Mouse (Mus musculus) embryonic facial prominence, embryonic 15.5 days (tissue): Measurements from ENCODE around the gene Treh. TPM values are rescaled to one million over a fixed set of nuclear protein-coding genes. Genes with fewer than 3 reads are reported as not detected.

ENCODE experiments used
- ATAC-seq: fragments of 200-750 bp; cut with Nextera tagmentation; 2 replicates; pipeline ENCODE4 v1.8.0; 2017; ENCODE audit warnings: low read depth, moderate TSS enrichment; ENCODE audit not compliant: insufficient number of reproducible peaks, low FRiP score, low TSS enrichment
- H3K27ac ChIP-seq: fragments of 300-500 bp; sonication (generic); replicated peaks from 2 replicates; pipeline ENCODE4 v1.5.1; 2015; ENCODE audit warnings: mild to moderate bottlenecking, inconsistent platforms
- H3K27me3 ChIP-seq: fragments of 300-500 bp; sonication (generic); 2 replicates; pipeline ENCODE4 v1.6.1; 2015; ENCODE audit warnings: inconsistent platforms
- H3K36me3 ChIP-seq: fragments of 300-500 bp; sonication (generic); 2 replicates; pipeline ENCODE4 v1.6.1; 2015; ENCODE audit warnings: mild to moderate bottlenecking, inconsistent platforms
- H3K4me1 ChIP-seq: fragments of 300-500 bp; sonication (generic); 2 replicates; pipeline ENCODE4 v1.6.1; 2015; ENCODE audit warnings: inconsistent platforms
- H3K4me2 ChIP-seq: fragments of 300-500 bp; sonication (generic); replicated peaks from 2 replicates; pipeline ENCODE4 v1.6.1; 2015; ENCODE audit warnings: mild to moderate bottlenecking, inconsistent platforms
- H3K4me3 ChIP-seq: fragments of 300-500 bp; sonication (generic); replicated peaks from 2 replicates; pipeline ENCODE4 v1.5.1; 2015; ENCODE audit warnings: mild to moderate bottlenecking, inconsistent platforms
- H3K9ac ChIP-seq: fragments of 300-500 bp; sonication (generic); 2 replicates; pipeline ENCODE4 v1.6.1; 2015; ENCODE audit warnings: inconsistent platforms
- H3K9me3 ChIP-seq: fragments of 300-500 bp; sonication (generic); replicated peaks from 2 replicates; pipeline ENCODE4 v1.6.1; 2016; ENCODE audit warnings: inconsistent platforms
- WGBS: fragments of 180-500 bp; shearing (Covaris S2); methylation state at CpG from one replicate; pipeline ENCODE4 v1.1.7; 2015; 5-methylcytosine and 5-hydroxymethylcytosine counted together
- polyA plus RNA-seq: library from polyadenylated mRNA; unstranded; fragments of >200 nt; fragmentation: Nextera tagmentation; extraction: Ambion mirVana; gene quantifications from 2 replicates; pipeline ENCODE4 v1.2.1, GENCODE M21; 2015

Treh gene
- polyA plus RNA-seq, 1 experiment from 2014 or later = not detected

DNA sequence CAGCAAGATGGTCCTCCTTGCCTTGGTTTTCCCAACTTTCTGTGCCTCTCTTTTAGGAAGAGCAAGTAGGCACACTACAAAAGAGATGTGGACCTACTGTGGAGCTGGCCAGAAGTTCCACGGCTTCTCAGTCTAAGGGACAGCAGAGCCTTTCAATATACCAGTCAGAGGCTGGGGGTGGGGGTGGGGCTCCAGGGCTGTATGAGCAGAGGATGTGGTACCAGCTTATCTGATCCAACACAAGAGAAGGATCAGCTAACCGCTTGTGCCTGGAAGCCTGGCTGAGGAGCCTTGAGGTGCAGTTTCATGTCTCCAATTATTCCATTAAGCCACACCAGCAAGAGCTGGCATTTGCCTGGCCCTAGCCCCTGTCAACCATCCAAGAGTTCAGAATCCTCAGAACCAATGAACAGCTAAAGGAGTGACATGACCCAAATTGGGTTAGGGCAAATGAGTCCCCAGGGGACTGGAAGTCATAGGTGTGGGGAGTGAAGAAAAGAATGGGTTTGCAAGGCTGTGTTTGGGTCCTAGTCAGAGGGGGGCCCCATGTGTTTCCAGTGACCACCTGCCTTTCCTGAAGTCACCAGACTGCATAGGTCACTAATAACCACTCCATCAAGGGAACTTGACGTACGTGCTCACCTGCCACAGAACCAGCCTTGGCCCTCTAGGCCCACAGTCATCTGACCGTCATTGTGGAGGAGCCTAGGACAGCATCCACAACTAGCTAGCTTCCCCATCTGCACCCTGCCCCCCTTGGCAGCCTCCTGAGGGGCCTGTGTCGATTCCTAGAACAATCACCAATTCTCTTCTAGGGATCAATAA, 44.2 kb downstream of the Treh start:
- 76% methylated on average over 6 of the region's 6 CpGs for WGBS
- peaks cover 39% of the 10 kb centered on the region for H3K4me1 ChIP-seq
- H3K36me3 ChIP-seq = peaks cover 52% of the 10 kb centered on the region
- no peak overlapping the region for H3K9ac ChIP-seq
- H3K4me2 ChIP-seq = no peak overlapping the region
- H3K4me3 ChIP-seq = no peak overlapping the region
- no peaks in the 10 kb centered on the region for H3K27me3 ChIP-seq
- H3K9me3 ChIP-seq = no peaks in the 10 kb centered on the region
- no peak overlapping the region for H3K27ac ChIP-seq
- no peak for ATAC-seq

DNA sequence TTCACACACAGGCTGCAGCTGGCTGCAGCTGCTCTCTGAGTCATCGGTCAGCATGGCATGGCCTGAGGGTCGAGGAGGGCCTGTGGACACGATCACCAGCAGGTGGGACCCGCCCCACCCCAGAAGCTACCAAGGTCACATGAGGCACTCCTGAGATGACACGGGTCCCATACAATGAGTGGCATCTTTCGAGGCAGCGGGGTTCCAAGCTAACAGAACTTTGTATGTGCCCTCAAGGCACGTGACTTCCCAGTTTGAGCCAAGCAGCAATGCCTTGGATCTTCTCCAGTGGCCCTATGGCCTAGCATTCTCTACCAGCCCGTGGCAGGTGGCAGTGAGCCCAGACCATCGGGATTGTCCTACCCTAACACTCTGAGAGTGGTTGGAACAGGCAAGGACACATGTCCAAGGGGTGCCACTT, 44.8 kb downstream of the Treh start:
- no peak overlapping the region for H3K9ac ChIP-seq
- peaks cover 43% of the 10 kb centered on the region for H3K4me1 ChIP-seq
- H3K4me3 ChIP-seq = no peak overlapping the region
- H3K36me3 ChIP-seq = peaks cover 46% of the 10 kb centered on the region
- no peak overlapping the region for H3K27ac ChIP-seq
- 76% methylated on average over 10 of the region's 10 CpGs for WGBS
- ATAC-seq = no peak
- H3K4me2 ChIP-seq = no peak overlapping the region
- H3K9me3 ChIP-seq = no peaks in the 10 kb centered on the region
- H3K27me3 ChIP-seq = no peaks in the 10 kb centered on the region

DNA sequence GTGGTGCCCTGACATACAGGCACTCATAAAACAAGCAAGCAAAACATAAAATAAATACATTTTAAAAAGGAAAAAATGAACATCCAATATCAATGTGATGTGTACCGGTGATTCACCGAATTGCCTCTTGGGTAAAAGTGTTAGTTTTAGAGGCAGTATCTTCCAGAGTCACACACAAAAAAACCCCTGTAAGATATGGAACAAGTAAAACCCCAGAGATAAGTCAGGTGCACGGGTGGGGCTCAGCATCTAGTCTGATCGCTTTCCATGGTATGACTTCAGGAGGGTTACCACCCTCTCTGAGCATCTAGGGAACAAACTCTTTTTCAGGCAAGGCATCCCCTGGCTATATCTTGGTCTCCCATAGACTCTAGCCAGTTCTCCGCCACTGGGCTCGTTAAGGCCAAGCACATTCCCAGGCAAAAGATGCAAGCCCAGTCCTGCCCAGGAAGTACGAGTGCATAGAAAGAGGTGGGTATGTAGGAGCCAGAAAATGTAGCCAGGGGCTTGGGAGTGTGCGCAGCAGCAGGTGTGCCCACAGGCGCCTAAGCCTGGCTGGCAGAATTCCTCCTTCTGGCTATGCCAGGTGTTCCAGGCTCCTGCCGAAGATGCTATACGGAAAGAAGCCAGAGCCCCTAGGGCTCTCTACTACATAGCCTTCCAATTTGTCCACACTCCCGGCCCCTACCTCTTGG, 46.1 kb downstream of the Treh start:
- Histone ChIP-seq H3K27ac (no peak overlapping the region), H3K4me2 (no peak overlapping the region)
- WGBS = 77% methylated on average over 12 of the region's 12 CpGs

DNA sequence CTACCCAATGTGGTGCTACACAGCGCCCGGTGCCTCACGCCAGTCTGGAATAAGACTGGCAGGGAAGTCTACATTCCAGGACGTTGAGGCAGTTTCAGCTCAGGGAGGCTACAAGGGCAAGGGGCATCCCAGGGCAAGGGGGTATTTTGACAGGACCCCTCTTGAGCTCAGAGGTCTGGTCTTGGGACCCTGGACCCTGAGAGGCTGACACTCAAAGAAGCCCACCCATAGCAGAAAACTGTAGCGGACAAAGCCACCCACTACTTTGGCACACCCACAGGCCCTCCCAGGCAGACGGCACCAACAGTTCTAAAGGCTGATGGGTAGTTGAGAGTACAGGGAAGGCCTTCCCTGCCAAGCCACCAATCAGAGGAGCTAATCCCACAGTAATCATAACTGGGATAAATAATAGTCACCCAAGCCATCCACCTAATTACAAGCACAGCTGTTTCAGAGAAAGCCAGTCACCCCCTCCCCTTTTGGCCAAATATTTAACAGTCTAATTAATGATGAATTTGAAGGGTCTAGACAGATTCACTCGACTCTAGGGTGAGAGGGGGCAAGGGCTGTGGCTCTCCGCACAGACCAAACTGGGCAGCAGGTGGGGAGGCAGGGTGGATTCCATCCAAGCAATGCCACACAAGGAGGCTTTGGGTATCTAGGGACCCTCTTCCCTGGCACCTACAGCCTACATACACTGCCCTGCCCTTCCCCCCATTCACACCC, 46.8 kb downstream of the Treh start:
- Histone ChIP-seq H3K36me3 (peaks cover 28% of the 10 kb centered on the region), H3K4me3 (peak overlapping the region; percentile 64), H3K27ac (0 out of 2 replicates have a peak overlapping the region, but pooled peaks have one; percentile 58), H3K4me2 (peak overlapping the region; percentile 80), H3K27me3 (no peaks in the 10 kb centered on the region), H3K4me1 (peaks cover 53% of the 10 kb centered on the region), H3K9ac (no peak overlapping the region), H3K9me3 (no peaks in the 10 kb centered on the region)
- no peak for ATAC-seq
- 60% methylated on average over 8 of the region's 8 CpGs for WGBS

More for the DNA sequence above, 46.1 kb downstream of the Treh start:
- H3K36me3 ChIP-seq = peaks cover 35% of the 10 kb centered on the region
- H3K9ac ChIP-seq = no peak overlapping the region
- H3K4me1 ChIP-seq = peaks cover 46% of the 10 kb centered on the region
- no peak for ATAC-seq
- no peak overlapping the region for H3K4me3 ChIP-seq
- no peaks in the 10 kb centered on the region for H3K27me3 ChIP-seq
- no peaks in the 10 kb centered on the region for H3K9me3 ChIP-seq

DNA sequence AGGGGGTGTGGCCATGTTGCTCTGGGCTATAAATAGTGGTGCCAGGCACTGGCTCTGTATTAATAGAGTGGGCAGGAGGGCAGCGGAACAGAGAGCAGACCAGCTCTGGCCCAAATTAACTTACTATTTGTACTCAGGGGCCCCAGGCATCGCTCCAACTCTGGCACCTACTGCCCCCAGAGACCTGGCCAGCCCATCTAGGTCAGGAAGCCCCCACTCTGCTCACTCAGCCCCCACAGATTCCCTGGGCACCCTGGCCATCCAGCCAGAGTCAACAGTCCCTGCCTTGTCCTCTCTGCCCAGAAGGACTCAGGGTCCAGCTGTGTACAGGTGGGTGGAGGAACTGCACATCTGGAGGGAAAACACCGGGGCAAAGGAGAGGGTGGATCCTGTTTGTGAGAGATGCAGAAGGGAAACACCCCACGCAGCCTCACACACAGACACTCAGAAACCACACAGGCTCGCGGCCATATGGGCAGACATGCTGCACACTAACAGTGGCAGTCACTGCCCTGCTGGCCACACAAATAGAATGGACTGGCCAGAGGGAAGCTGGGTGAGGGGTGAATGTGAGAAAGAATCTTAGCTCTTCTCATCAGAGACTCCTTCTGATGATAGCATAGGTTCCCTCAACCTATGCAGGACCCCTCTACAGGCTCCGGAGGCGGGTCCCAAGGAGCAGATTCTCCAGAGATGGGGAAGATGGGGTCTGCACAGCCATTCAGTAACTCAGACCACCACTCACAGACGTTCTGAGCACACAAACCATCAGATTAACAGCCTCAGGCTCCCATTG, 47.5 kb downstream of the Treh start:
- no peak for ATAC-seq

DNA sequence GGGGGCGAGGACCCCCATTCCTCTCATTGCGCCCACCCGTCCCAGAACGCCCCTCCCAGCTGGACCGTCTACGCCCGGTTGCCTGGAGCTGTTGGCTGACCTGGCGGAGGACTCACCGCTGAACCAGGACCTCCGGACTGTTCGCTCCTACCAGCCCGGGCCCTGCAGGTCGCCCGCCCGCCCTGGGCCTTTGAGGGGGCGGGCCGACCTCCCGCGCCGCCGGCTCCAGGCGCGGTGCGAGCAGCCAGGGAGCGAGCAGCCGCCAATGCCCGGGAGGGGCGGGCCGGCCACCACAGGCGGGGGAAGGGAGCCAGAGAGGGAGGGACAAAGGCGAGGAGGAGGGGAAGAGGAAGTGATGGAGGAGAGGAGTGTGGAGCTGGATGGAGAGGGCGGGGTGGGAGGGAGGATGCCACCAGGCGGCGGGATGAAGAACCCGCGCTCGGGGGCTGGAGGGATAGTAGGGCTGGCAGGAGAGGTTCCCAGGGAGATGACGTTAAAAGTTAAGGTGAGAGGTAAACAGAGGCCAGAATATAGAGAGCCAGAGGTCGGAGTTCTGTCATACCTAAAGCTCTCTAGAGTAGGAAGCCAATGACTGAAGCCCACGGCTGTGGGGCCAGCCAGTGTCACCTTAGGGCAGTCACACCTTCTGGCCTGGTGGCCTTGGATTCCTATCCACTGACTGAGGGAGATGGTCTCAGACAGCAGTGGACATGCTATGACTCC, 48.3 kb downstream of the Treh start:
- H3K4me1 ChIP-seq = peaks cover 67% of the 10 kb centered on the region
- peak overlapping the region; percentile 65 for H3K9ac ChIP-seq
- peak overlapping the region; percentile 80 for H3K4me2 ChIP-seq
- H3K4me3 ChIP-seq = peak overlapping the region; percentile 64
- peaks cover 15% of the 10 kb centered on the region for H3K36me3 ChIP-seq
- H3K27ac ChIP-seq = peak overlapping the region; percentile 87
- 1% methylated on average over 39 of the region's 40 CpGs for WGBS
- no peaks in the 10 kb centered on the region for H3K27me3 ChIP-seq
- peak; percentile 85 for ATAC-seq
- no peaks in the 10 kb centered on the region for H3K9me3 ChIP-seq

More for the DNA sequence above, 47.5 kb downstream of the Treh start:
- H3K9ac ChIP-seq = peak overlapping the region; percentile 65
- no peaks in the 10 kb centered on the region for H3K27me3 ChIP-seq
- H3K36me3 ChIP-seq = peaks cover 22% of the 10 kb centered on the region
- WGBS = 13% methylated on average over 9 of the region's 9 CpGs
- peak overlapping the region; percentile 58 for H3K27ac ChIP-seq
- no peaks in the 10 kb centered on the region for H3K9me3 ChIP-seq
- peak overlapping the region; percentile 64 for H3K4me3 ChIP-seq
- peaks cover 60% of the 10 kb centered on the region for H3K4me1 ChIP-seq
- peak overlapping the region; percentile 80 for H3K4me2 ChIP-seq

DNA sequence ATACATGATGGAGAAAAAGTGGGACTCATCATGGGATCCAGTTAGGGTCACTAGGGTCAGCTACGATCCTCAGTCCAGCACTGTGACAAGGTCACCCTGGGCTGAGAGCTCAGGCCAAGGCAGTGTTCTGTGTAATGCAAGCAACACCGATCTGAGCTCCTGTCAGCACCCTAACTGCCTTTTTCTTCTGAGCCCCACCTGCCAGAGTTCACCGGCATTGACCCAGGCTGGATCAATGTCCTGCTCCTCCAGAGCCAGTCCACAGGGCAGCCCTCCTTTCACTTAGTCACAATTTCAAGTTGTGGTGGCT, 48.8 kb downstream of the Treh start:
- WGBS = 80% methylated on average over 3 of the region's 3 CpGs
- Histone ChIP-seq H3K27me3 (no peaks in the 10 kb centered on the region), H3K36me3 (peaks cover 10% of the 10 kb centered on the region; the same call in 1 of the 2 replicates), H3K4me2 (peak overlapping the region; percentile 80), H3K9ac (no peak overlapping the region), H3K4me3 (no peak overlapping the region; the same call in 1 of the 2 replicates), H3K4me1 (peaks cover 72% of the 10 kb centered on the region), H3K27ac (peak overlapping the region; percentile 87; the same call in 1 of the 2 replicates), H3K9me3 (no peaks in the 10 kb centered on the region)
- no peak for ATAC-seq

DNA sequence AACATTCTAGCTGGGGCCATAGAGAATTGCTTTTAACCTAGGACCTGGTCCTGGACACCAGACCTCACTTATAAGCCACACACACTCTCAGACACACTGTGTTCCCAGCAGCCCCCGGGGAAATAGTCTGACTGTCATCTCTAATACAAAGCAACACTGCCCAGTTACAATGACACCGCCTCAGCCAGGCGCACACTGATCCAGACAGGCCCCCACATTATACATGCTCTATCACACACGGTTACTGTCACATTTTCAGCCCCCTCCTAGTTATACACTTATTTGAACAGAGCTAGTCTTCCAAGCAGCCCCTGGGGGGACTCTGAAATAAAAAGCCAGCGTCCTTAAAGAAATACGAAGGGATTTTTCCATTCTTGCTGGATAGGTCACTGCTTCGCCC, 49.5 kb downstream of the Treh start:
- Histone ChIP-seq H3K4me3 (no peak overlapping the region), H3K36me3 (peaks cover 10% of the 10 kb centered on the region; the same call in 1 of the 2 replicates), H3K9me3 (no peaks in the 10 kb centered on the region), H3K4me2 (no peak overlapping the region), H3K27me3 (no peaks in the 10 kb centered on the region), H3K27ac (peak overlapping the region; percentile 87), H3K9ac (no peak overlapping the region), H3K4me1 (peaks cover 80% of the 10 kb centered on the region)
- ATAC-seq = no peak
- WGBS = 58% methylated on average over 7 of the region's 7 CpGs

DNA sequence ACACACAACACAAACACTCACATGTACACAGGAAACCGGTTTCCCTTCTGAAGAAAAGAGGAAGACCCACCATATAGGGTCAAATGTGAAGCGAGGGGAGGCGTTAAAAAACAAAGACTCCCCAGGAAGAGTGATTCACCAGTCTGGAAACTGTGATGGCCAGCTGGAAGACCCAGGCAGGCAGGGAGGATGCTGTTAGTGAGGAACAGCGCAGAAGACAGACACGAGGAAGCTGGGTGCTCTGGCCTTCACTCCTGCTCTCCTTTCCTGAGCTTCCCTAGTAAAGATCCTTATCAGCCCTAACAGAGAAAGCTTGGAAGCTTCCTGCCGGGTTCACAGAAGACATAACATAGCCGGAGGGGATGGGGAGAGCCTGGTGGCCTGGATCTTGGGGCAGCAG, 50.0 kb downstream of the Treh start:
- WGBS = 36% methylated on average over 7 of the region's 7 CpGs
- no peaks in the 10 kb centered on the region for H3K27me3 ChIP-seq
- no peak overlapping the region for H3K4me2 ChIP-seq
- H3K4me3 ChIP-seq = no peak overlapping the region
- peaks cover 6% of the 10 kb centered on the region; the same call in 1 of the 2 replicates for H3K36me3 ChIP-seq
- peaks cover 84% of the 10 kb centered on the region for H3K4me1 ChIP-seq
- H3K9ac ChIP-seq = no peak overlapping the region
- no peaks in the 10 kb centered on the region for H3K9me3 ChIP-seq
- no peak for ATAC-seq
- H3K27ac ChIP-seq = peak overlapping the region; percentile 87

DNA sequence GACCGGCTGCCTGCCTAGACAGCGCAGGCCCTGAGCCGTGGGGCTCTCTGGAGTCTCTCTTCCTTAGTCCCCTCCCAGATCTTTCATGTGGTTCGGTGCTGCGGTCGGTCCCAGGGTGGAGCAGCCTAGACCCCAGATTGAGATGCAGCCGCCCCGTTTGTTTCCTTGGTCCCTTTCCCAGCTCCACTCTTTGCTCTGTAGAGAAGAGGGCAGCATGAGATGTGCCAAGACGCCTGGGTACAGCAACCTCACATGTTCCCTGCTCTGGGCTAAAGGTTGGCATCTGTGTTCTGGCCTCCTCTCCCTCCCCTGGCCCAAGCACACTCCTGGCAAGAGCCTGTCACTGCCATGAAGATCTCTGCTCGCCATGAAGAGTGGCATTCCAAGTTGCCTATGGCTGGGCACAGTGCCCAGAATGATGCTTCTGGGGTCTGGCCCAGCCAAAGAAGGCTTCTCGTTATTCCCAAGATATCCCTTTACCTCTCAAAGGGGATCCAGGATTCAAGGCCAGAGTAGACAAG, 50.5 kb downstream of the Treh start:
- Histone ChIP-seq H3K4me3 (no peak overlapping the region), H3K36me3 (no peaks in the 10 kb centered on the region), H3K4me1 (peaks cover 84% of the 10 kb centered on the region), H3K27ac (peak overlapping the region; percentile 87), H3K9me3 (no peaks in the 10 kb centered on the region), H3K9ac (no peak overlapping the region), H3K27me3 (no peaks in the 10 kb centered on the region), H3K4me2 (no peak overlapping the region)
- ATAC-seq = 0 out of 2 replicates have a peak, but pooled peaks have one; percentile 43
- 40% methylated on average over 11 of the region's 11 CpGs for WGBS
